ENCODE assay signal across 18 mouse cellular contexts in genomic region chr12:100303141-100303540, GRCm38 (mm10).
"Had no signal": no experiment of that assay in that cellular context is flagged by ENCODE, and none has a peak within 500 bp of the region (broad histone marks: within the 10 kb centered on the region; RNA-seq: fewer than 3 reads in every experiment).

No protein-coding gene starts in this region.

- H3K27ac ChIP-seq: limb, embryonic 12.5 days; liver, embryonic 13.5 days; lung, embryonic 15.5 days; macrophage; midbrain, embryonic 15.5 days; neural tube, embryonic 12.5 days; stomach, postnatal 0 days had no signal

- H3K9me3 ChIP-seq: limb, embryonic 12.5 days; liver, embryonic 13.5 days; lung, embryonic 15.5 days; megakaryocyte, embryonic 14.5 days; midbrain, embryonic 15.5 days; neural tube, embryonic 12.5 days had no signal

- H3K36me3 ChIP-seq: liver, embryonic 13.5 days; midbrain, embryonic 15.5 days had no signal

- DNase-seq: kidney, adult 8-10 months; kidney, postnatal 25 days; liver; liver, embryonic 13.5 days; liver, postnatal 0 days; lung, postnatal 14 days; retina, postnatal 1 day; thymus, adult 18-20 months; thymus, postnatal 14 days had no signal

- H3K27me3 ChIP-seq: limb, embryonic 12.5 days; liver, embryonic 13.5 days; lung, embryonic 15.5 days; megakaryocyte, embryonic 14.5 days; midbrain, embryonic 15.5 days; neural tube, embryonic 12.5 days had no signal

- H3K9ac ChIP-seq: limb, embryonic 12.5 days; liver, embryonic 13.5 days; liver, postnatal 0 days; lung, embryonic 15.5 days; midbrain, embryonic 15.5 days; neural tube, embryonic 12.5 days had no signal

- H3K4me3 ChIP-seq: limb, embryonic 12.5 days; liver, embryonic 13.5 days; lung, embryonic 15.5 days; megakaryocyte, embryonic 14.5 days; midbrain, embryonic 15.5 days; neural tube, embryonic 12.5 days had no signal

- ATAC-seq: intestine, postnatal 0 days; liver, postnatal 0 days; midbrain, embryonic 15.5 days had no signal

- H3K4me1 ChIP-seq: liver, embryonic 13.5 days had no signal

- H3K4me2 ChIP-seq: limb, embryonic 12.5 days; liver, embryonic 13.5 days; lung, embryonic 15.5 days; midbrain, embryonic 11.5 days; midbrain, embryonic 15.5 days; neural tube, embryonic 12.5 days had no signal
